Mouse (Mus musculus): ENCODE measurements around the gene Tnks2. TPM values are rescaled to one million over a fixed set of nuclear protein-coding genes. Genes with fewer than 3 reads are reported as not detected.
"Not testable (repeated sequence)": the region's sequence is repeated elsewhere in the genome, so short reads cannot be mapped to it uniquely, and the experiment has no call there.

The Tnks2 gene
- polyA plus RNA-seq, 1 experiment, result 28.9 TPM

- Histone ChIP-seq H3K4me1 (ENCODE audit: control insufficient read depth, insufficient read depth, low read length) (peaks cover 5% of the 10 kb centered on the region), H3K4me3 (replicated peaks; ENCODE audit: extremely low read depth, low read depth, low read length) (no peak overlapping the region)
- WGBS, result 56% methylated on average over 4 of the region's 4 CpGs
- DNase-seq, result no peak
- TF ChIP-seq CTCF (IDR thresholded peaks at IDR 0.05; ENCODE audit: insufficient read depth, low read length), result no peak
- TF ChIP-seq POLR2A (IDR thresholded peaks at IDR 0.05; ENCODE audit: borderline replicate concordance, extremely low read depth, low read depth, low read length), result no peak
Measured at GRCm38 (mm10) chr19:36820469-36820868, 13.6 kb upstream of the Tnks2 start.

DNA sequence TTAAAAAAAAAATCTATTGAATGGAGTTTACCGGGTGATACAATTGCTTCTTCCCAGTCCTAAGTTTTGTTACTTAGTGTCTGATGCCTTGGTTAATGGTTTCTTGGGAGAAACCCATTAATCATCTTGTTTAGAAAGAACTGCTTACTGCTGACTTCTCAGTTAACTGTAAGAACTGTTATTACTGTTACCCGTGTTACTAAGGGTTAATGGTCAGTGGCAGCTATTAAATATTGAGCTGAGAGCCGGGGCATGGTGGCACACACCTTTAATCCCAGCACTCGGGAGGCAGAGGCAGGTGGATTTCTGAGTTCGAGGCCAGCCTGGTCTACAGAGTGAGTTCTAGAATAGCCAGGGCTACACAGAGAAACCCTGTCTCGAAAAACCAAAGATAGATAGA lies 12.7 kb upstream of the Tnks2 start:
- WGBS, result 77% methylated on average over 6 of the region's 6 CpGs
- not testable (repeated sequence) for H3K4me1 ChIP-seq (ENCODE audit: control insufficient read depth, insufficient read depth, low read length); DNase-seq; H3K4me3 ChIP-seq (replicated peaks; ENCODE audit: extremely low read depth, low read depth, low read length)

- DNase-seq, result no peak
- WGBS, result 93% methylated on average over 4 of the region's 4 CpGs
- Histone ChIP-seq H3K4me1 (ENCODE audit: control insufficient read depth, insufficient read depth, low read length) (peaks cover 2% of the 10 kb centered on the region), H3K4me3 (replicated peaks; ENCODE audit: extremely low read depth, low read depth, low read length) (no peak overlapping the region)
- TF ChIP-seq POLR2A (IDR thresholded peaks at IDR 0.05; ENCODE audit: borderline replicate concordance, extremely low read depth, low read depth, low read length) (no peak), CTCF (IDR thresholded peaks at IDR 0.05; ENCODE audit: insufficient read depth, low read length) (no peak)
Measured at GRCm38 (mm10) chr19:36822701-36823100, 11.3 kb upstream of the Tnks2 start.

DNA sequence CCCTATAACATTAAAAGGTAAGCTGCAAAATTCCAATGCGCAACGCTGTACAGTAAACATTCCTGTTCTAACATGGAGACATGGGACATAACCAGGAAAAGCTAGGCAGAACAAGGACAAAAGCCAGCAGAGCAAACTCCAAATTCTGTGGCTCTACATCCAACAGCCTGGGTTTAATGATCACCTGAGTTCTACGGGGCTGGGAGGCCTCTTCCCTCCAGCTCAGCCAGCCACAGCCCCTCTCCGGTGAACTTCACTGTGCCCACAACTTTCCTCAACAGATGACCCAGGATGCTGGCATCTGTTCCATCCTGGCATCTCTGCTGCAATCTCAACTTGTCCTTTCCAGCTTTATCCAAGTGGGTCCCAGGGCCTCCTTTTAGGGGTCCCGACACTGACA lies 6.4 kb upstream of the Tnks2 start:
- Histone ChIP-seq H3K4me3 (replicated peaks; ENCODE audit: extremely low read depth, low read depth, low read length) (no peak overlapping the region), H3K4me1 (ENCODE audit: control insufficient read depth, insufficient read depth, low read length) (no peaks in the 10 kb centered on the region)
- DNase-seq, result no peak
- WGBS, result 92% methylated on average over 5 of the region's 5 CpGs
- no peak for TF ChIP-seq POLR2A (IDR thresholded peaks at IDR 0.05; ENCODE audit: borderline replicate concordance, extremely low read depth, low read depth, low read length)
- no peak for TF ChIP-seq CTCF (IDR thresholded peaks at IDR 0.05; ENCODE audit: insufficient read depth, low read length)

- Histone ChIP-seq H3K4me1 (ENCODE audit: control insufficient read depth, insufficient read depth, low read length) (peaks cover 4% of the 10 kb centered on the region; the same call in 1 of the 2 replicates), H3K4me3 (replicated peaks; ENCODE audit: extremely low read depth, low read depth, low read length) (no peak overlapping the region)
- 67% methylated on average over 8 of the region's 8 CpGs for WGBS
- no peak for DNase-seq
- TF ChIP-seq CTCF (IDR thresholded peaks at IDR 0.05; ENCODE audit: insufficient read depth, low read length) (0 out of 2 replicates have a peak, but pooled peaks have one; percentile 16), POLR2A (IDR thresholded peaks at IDR 0.05; ENCODE audit: borderline replicate concordance, extremely low read depth, low read depth, low read length) (no peak)
Measured at GRCm38 (mm10) chr19:36828322-36828721, 5.7 kb upstream of the Tnks2 start.

DNA sequence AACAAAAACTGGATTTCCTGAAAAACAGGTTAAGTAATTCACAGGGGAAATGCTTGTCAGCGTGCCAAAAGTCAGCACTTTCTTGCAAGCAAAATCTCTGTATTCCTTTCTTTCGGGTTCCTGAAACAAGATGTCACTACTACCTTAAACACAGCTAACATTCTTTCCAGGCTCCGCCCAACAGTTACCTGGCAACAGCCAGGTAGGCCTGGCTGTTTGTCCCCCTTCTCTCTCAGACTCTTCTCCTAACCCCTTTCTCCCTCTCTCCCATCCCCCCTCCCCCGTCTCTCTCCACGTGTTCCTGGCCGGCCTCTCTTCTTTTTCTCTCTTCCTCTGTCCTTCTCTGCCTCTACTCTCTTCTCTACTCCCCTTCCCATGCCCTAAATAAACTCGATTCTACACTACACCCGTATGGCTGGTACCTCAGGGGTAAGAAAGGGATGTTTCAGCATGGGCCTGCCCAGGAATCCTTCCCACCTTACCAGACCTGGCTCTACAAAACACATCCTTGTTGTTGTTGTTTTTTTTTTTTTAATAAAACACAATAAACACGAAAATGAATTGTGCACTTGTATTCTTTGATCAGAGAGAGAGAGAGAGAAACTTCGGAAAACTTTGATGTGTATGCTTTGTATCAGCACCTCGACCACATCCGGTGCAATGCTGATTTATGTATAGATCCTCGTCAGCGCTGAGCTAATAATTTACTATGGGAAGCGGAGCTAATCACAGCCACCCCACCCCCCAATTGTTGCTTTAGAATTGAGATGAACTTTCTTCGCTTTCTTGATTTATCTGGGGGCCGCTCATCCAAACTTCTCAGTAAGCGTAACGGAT lies 863 bp upstream of the Tnks2 start:
- TF ChIP-seq POLR2A (IDR thresholded peaks at IDR 0.05; ENCODE audit: borderline replicate concordance, extremely low read depth, low read depth, low read length) (no peak), CTCF (IDR thresholded peaks at IDR 0.05; ENCODE audit: insufficient read depth, low read length) (no peak)
- DNase-seq, result peak; percentile 50
- peaks cover 9% of the 10 kb centered on the region; the same call in 1 of the 2 replicates for H3K4me1 ChIP-seq (ENCODE audit: control insufficient read depth, insufficient read depth, low read length)
- 9% methylated on average over 19 of the region's 19 CpGs for WGBS
- H3K4me3 ChIP-seq (replicated peaks; ENCODE audit: extremely low read depth, low read depth, low read length), result peak overlapping the region; percentile 80

DNA sequence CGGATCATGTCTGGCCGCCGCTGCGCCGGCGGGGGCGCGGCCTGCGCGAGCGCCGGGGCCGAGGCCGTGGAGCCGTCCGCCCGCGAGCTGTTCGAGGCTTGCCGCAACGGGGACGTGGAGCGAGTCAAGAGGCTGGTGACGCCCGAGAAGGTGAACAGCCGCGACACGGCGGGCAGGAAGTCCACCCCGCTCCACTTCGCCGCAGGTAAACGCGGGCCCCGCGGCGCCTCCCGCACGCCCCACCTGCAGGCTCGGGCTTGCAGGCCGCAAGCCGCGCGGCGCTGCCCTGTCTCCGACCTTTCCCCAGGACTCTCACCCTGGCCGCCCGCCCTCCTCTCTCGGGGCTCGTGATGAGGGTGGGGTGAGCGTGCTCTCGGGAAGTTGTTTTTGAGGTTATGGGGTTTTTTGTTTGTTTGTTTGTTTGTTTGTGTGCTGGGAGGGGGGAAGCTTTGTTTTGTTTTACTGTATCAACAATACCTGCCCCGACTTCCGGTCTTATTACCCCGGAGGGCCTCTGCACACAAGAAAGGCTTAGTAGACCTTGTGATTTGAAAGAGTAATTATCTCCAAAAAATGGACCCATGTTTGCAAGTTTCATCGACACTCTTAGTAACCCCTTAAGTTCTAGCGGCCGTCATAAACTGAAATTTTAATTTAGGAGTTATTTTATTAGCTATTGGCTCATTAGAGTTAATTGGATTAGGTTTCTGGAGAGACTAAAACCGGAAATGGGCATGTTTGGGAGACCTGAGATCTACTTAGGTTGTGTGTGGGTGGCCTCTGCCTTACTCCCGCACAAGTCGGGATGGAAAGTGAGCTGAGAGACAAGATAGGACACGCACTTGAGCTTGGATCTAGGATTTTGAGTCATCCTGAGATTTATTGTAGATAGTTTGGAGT lies 750 bp downstream of the Tnks2 start:
- H3K4me1 ChIP-seq (ENCODE audit: control insufficient read depth, insufficient read depth, low read length), result peaks cover 9% of the 10 kb centered on the region; the same call in 1 of the 2 replicates
- peak; percentile 61 for DNase-seq
- TF ChIP-seq CTCF (IDR thresholded peaks at IDR 0.05; ENCODE audit: insufficient read depth, low read length), result no peak
- TF ChIP-seq POLR2A (IDR thresholded peaks at IDR 0.05; ENCODE audit: borderline replicate concordance, extremely low read depth, low read depth, low read length), result no peak
- under 1% methylated on average over 61 of the region's 62 CpGs for WGBS
- peak overlapping the region; percentile 83 for H3K4me3 ChIP-seq (replicated peaks; ENCODE audit: extremely low read depth, low read depth, low read length)

DNA sequence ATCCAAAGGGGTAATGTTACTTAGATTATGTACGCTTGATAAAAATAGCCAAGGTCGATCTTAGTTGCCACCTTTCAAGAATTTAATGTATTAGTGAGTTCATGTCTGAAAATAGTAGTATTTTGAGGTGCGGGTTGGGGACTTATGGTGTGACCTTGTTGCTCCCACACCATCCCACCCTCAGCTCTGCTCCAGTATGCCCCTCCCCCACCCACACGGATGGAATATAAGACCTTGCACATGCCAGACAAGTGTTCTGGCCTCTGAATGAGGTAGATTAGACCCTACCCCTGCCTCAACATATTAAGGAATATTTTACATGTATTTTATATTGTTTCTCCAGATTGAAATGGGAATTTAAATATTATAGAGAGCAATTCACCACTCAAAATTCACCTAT lies 2.0 kb downstream of the Tnks2 start:
- DNase-seq, result no peak
- WGBS, result 29% methylated on average over 4 of the region's 4 CpGs
- Histone ChIP-seq H3K4me1 (ENCODE audit: control insufficient read depth, insufficient read depth, low read length) (peaks cover 9% of the 10 kb centered on the region; the same call in 1 of the 2 replicates), H3K4me3 (replicated peaks; ENCODE audit: extremely low read depth, low read depth, low read length) (no peak overlapping the region)
- no peak for TF ChIP-seq POLR2A (IDR thresholded peaks at IDR 0.05; ENCODE audit: borderline replicate concordance, extremely low read depth, low read depth, low read length)
- no peak for TF ChIP-seq CTCF (IDR thresholded peaks at IDR 0.05; ENCODE audit: insufficient read depth, low read length)

- WGBS, result 79% methylated on average over 3 of the region's 3 CpGs
- TF ChIP-seq CTCF (IDR thresholded peaks at IDR 0.05; ENCODE audit: insufficient read depth, low read length), result no peak
- TF ChIP-seq POLR2A (IDR thresholded peaks at IDR 0.05; ENCODE audit: borderline replicate concordance, extremely low read depth, low read depth, low read length), result no peak
- Histone ChIP-seq H3K4me1 (ENCODE audit: control insufficient read depth, insufficient read depth, low read length) (peaks cover 5% of the 10 kb centered on the region; the same call in 1 of the 2 replicates), H3K4me3 (replicated peaks; ENCODE audit: extremely low read depth, low read depth, low read length) (no peak overlapping the region)
- DNase-seq, result no peak
Measured at GRCm38 (mm10) chr19:36840301-36840700, 6.3 kb downstream of the Tnks2 start.

Measured in lung, adult 2 months (tissue).